Mouse (Mus musculus): ENCODE data around the gene Gm42420.

DNA sequence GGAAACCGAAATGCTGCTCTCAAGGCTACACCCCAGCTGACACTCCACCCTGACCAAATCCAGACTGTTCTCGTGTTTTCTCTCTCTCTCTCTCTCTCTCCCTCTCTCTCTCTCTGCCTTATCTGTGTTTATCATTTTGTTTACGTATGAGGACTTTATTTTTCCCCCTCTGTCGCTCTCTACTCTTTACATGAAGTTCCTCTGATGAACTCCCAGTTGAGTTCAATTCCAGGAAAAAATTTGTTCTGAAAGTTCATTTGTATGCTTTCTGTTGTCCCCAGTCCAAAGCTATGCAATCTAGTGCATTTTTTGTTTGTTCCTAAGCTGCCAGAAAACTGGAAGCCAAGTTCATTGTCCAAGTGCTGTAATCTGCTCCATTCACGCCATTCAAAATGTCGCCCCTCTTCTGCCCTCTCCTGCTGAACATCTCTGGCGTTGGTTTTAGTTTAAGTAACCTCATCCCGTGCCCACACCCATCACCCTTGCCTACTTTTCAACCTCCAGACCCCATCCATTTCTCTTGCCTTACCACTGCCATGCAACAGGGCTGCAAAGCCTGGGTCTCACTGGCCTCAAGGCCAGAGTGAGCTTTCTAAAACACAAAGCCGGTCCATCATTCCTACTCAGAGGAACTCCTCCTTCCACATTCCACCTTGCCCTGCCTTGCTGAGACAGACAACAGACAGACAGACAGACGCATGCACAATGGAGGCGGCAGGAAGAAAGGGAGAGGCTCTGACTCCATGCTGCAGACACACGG, 30.5 kb upstream of the Gm42420 start:
- no peak for TF ChIP-seq CTCF (IDR thresholded peaks at IDR 0.05; ENCODE audit: borderline replicate concordance, insufficient read depth, low read depth, low read length)
- TF ChIP-seq POLR2A (IDR thresholded peaks at IDR 0.05; ENCODE audit: borderline replicate concordance, insufficient read depth, low read length), result no peak
